Mouse (Mus musculus): Measurements from ENCODE around the gene Has1. TPM values are rescaled to one million over a fixed set of nuclear protein-coding genes. Genes with fewer than 3 reads are reported as not detected.

The Has1 gene
- polyA plus RNA-seq, 1 experiment from 2014 or later, result 2.0 TPM

DNA sequence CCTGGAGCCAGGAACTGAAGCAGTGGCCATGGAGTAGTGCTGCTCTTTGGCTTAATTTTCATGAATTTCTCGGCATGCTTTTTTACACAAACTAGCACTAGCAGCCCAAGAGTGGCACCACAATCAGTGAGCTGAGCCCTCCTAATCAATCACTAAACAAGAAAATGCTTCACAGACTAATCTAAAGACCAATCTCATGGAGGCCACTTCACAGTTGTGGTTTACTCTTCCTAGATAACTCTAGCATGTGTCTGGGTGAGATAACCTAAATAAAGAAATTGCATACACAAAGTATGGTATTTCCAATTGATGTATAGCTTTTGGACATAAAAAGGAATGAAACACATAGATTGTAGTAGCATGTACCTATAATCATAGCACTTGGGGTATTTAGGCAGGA lies 24.3 kb upstream of the Has1 start:
- Histone ChIP-seq H3K27me3 (ENCODE audit: control insufficient read depth, insufficient read depth, low read length) (no peaks in the 10 kb centered on the region), H3K9ac (ENCODE audit: low read length) (no peak overlapping the region), H3K9me3 (ENCODE audit: control insufficient read depth, low read length) (no peaks in the 10 kb centered on the region), H3K4me3 (ENCODE audit: low read depth, low read length) (no peak overlapping the region), H3K4me1 (ENCODE audit: control insufficient read depth, insufficient read depth, low read length) (no peaks in the 10 kb centered on the region), H3K36me3 (ENCODE audit: control insufficient read depth, insufficient read depth, low read length) (no peaks in the 10 kb centered on the region), H3K4me2 (ENCODE audit: low read depth, severe bottlenecking) (no peak overlapping the region), H3K27ac (replicated peaks; ENCODE audit: low read depth, low read length) (no peak overlapping the region)
- DNase-seq (ENCODE audit: low spot score), result no peak
- ATAC-seq (ENCODE audit: insufficient number of reproducible peaks, low FRiP score, low TSS enrichment, low read depth), result no peak
- WGBS, result 76% methylated on average over 1 of the region's 1 CpGs

- Histone ChIP-seq H3K9me3 (ENCODE audit: control insufficient read depth, low read length) (no peaks in the 10 kb centered on the region), H3K27ac (replicated peaks; ENCODE audit: low read depth, low read length) (no peak overlapping the region), H3K4me2 (ENCODE audit: low read depth, severe bottlenecking) (no peak overlapping the region), H3K9ac (ENCODE audit: low read length) (no peak overlapping the region), H3K27me3 (ENCODE audit: control insufficient read depth, insufficient read depth, low read length) (no peaks in the 10 kb centered on the region), H3K36me3 (ENCODE audit: control insufficient read depth, insufficient read depth, low read length) (no peaks in the 10 kb centered on the region), H3K4me1 (ENCODE audit: control insufficient read depth, insufficient read depth, low read length) (no peaks in the 10 kb centered on the region), H3K4me3 (ENCODE audit: low read depth, low read length) (no peak overlapping the region)
- 85% methylated on average over 2 of the region's 2 CpGs for WGBS
- ATAC-seq (ENCODE audit: insufficient number of reproducible peaks, low FRiP score, low TSS enrichment, low read depth) (no peak), DNase-seq (ENCODE audit: low spot score) (no peak)
Observed at GRCm38 (mm10) chr17:17871697-17872096, 16.7 kb upstream of the Has1 start.

DNA sequence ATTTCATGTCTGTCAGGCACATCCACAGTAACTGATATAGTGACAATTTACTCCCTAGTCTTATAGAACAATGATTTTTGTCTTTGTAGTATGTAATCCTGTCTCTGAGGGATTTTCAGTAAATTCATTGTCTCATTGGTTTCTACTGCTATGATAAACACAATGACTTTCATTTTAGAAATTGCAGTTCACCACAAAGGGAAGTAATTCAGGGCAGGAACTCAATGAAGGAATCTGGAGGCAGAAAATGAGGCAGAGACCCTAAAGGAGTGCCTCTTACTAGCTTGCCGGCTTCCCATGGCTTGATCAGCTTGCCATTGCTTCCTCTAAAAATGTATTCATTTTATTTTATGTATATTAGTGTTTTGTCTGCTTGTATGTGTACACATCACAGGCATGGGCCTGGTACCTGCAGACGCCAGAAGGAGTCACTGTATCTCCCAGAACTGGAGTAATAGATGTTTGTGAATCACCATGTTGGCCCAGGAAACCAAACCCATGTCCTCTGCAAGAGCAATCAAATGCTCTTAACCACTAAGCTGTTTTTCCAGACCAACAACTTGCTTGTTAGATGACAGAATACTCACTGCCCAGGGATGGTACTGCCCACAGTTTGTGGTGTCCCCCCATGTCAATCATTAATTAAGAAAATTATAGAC lies 16.0 kb upstream of the Has1 start:
- H3K4me3 ChIP-seq (ENCODE audit: low read depth, low read length), result no peak overlapping the region
- H3K36me3 ChIP-seq (ENCODE audit: control insufficient read depth, insufficient read depth, low read length), result no peaks in the 10 kb centered on the region
- 85% methylated on average over 2 of the region's 2 CpGs for WGBS
- no peaks in the 10 kb centered on the region for H3K9me3 ChIP-seq (ENCODE audit: control insufficient read depth, low read length)
- H3K27ac ChIP-seq (replicated peaks; ENCODE audit: low read depth, low read length), result no peak overlapping the region
- no peak overlapping the region for H3K9ac ChIP-seq (ENCODE audit: low read length)
- H3K4me1 ChIP-seq (ENCODE audit: control insufficient read depth, insufficient read depth, low read length), result no peaks in the 10 kb centered on the region
- no peak overlapping the region for H3K4me2 ChIP-seq (ENCODE audit: low read depth, severe bottlenecking)
- H3K27me3 ChIP-seq (ENCODE audit: control insufficient read depth, insufficient read depth, low read length), result no peaks in the 10 kb centered on the region
- ATAC-seq (ENCODE audit: insufficient number of reproducible peaks, low FRiP score, low TSS enrichment, low read depth), result no peak
- no peak for DNase-seq (ENCODE audit: low spot score)

DNA sequence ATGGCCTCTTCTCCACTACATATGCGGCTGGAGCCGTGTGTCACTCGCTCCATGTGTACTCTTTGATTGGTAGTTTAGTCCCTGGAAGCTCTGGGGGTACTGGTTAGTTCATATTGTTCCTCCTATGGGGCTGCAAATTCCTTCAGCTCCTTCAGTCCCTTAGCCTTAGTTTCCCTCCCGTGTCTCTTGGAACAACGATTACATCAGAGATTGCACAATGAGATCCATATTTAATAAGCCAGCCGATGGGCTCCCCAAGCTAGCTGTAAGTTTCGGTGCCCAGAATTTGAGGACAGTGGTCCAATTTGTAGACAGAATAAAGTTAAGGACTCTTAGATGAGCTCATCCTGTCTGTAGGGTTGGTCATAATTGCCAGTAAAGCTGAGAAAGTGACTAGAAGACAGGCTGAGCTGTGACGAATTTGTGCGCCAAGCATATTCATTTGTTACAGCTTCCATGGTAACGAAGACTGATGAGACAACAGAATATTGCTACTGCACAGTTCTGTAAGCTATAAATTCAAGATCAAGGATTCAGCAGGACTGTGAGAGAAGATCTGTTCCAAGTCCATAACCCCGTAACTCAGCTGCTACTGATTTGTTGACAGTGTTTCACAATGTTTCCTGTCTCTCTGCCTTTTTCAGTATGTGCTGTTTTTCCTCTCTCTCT lies 11.9 kb upstream of the Has1 start:
- H3K27me3 ChIP-seq (ENCODE audit: control insufficient read depth, insufficient read depth, low read length), result no peaks in the 10 kb centered on the region
- no peak overlapping the region for H3K4me3 ChIP-seq (ENCODE audit: low read depth, low read length)
- ATAC-seq (ENCODE audit: insufficient number of reproducible peaks, low FRiP score, low TSS enrichment, low read depth) (no peak), DNase-seq (ENCODE audit: low spot score) (no peak)
- H3K36me3 ChIP-seq (ENCODE audit: control insufficient read depth, insufficient read depth, low read length), result no peaks in the 10 kb centered on the region
- H3K4me1 ChIP-seq (ENCODE audit: control insufficient read depth, insufficient read depth, low read length), result no peaks in the 10 kb centered on the region
- no peak overlapping the region for H3K27ac ChIP-seq (replicated peaks; ENCODE audit: low read depth, low read length)
- H3K9ac ChIP-seq (ENCODE audit: low read length), result no peak overlapping the region
- H3K9me3 ChIP-seq (ENCODE audit: control insufficient read depth, low read length), result no peaks in the 10 kb centered on the region
- 89% methylated on average over 11 of the region's 11 CpGs for WGBS
- H3K4me2 ChIP-seq (ENCODE audit: low read depth, severe bottlenecking), result no peak overlapping the region

DNA sequence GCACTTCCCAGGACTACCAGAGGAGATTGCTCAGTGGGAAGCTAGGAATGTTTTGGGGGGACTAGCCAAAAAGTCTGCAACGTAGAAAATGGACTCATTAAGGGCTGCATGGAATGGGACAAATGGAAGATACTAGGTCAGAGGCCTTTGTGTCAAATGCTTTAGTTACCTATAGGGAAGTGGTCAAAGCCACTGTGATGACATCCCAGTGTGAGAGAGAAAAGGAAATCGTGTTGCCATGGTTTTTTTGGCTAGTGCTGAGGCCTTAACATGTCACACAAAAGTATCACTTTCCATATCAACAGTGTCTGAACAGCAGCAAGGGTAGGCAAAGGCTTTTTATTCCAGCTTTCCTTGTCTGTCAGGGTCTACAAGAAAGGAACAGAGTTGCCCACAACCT lies 10.2 kb upstream of the Has1 start:
- no peak overlapping the region for H3K9ac ChIP-seq (ENCODE audit: low read length)
- 66% methylated on average over 2 of the region's 2 CpGs for WGBS
- no peak for ATAC-seq (ENCODE audit: insufficient number of reproducible peaks, low FRiP score, low TSS enrichment, low read depth)
- H3K9me3 ChIP-seq (ENCODE audit: control insufficient read depth, low read length), result no peaks in the 10 kb centered on the region
- no peaks in the 10 kb centered on the region for H3K27me3 ChIP-seq (ENCODE audit: control insufficient read depth, insufficient read depth, low read length)
- no peaks in the 10 kb centered on the region for H3K4me1 ChIP-seq (ENCODE audit: control insufficient read depth, insufficient read depth, low read length)
- H3K4me2 ChIP-seq (ENCODE audit: low read depth, severe bottlenecking), result no peak overlapping the region
- H3K4me3 ChIP-seq (ENCODE audit: low read depth, low read length), result no peak overlapping the region
- no peak overlapping the region for H3K27ac ChIP-seq (replicated peaks; ENCODE audit: low read depth, low read length)
- no peak for DNase-seq (ENCODE audit: low spot score)
- H3K36me3 ChIP-seq (ENCODE audit: control insufficient read depth, insufficient read depth, low read length), result no peaks in the 10 kb centered on the region

DNA sequence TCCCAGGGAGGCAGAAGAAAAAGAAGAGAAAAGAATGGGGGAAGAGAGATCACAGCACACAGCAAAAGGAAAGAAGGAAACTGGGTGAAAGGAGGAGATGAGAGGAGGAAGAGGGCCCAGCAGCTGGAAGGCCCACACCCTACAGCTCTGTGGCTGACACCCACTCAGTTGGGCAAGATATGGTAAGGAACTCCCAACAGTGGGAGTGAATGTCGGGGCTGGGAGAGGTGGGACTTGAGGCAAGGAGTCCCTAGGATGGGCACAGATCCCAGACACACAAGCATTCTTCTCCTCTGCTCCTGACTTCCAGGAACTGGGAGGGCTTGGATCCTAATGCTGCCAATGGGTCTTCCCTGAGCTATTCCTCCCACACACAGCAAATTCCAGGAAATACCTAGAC lies 7.4 kb upstream of the Has1 start:
- 59% methylated on average over 1 of the region's 1 CpGs for WGBS
- no peaks in the 10 kb centered on the region for H3K36me3 ChIP-seq (ENCODE audit: control insufficient read depth, insufficient read depth, low read length)

GRCm38 (mm10) chr17:17860110-17860509 lies 5.1 kb upstream of the Has1 start:
- Histone ChIP-seq H3K4me1 (ENCODE audit: control insufficient read depth, insufficient read depth, low read length) (peaks cover 2% of the 10 kb centered on the region), H3K27me3 (ENCODE audit: control insufficient read depth, insufficient read depth, low read length) (no peaks in the 10 kb centered on the region), H3K4me3 (ENCODE audit: low read depth, low read length) (no peak overlapping the region), H3K4me2 (ENCODE audit: low read depth, severe bottlenecking) (no peak overlapping the region), H3K36me3 (ENCODE audit: control insufficient read depth, insufficient read depth, low read length) (no peaks in the 10 kb centered on the region), H3K9me3 (ENCODE audit: control insufficient read depth, low read length) (no peaks in the 10 kb centered on the region), H3K27ac (replicated peaks; ENCODE audit: low read depth, low read length) (no peak overlapping the region), H3K9ac (ENCODE audit: low read length) (no peak overlapping the region)
- DNase-seq (ENCODE audit: low spot score) (no peak), ATAC-seq (ENCODE audit: insufficient number of reproducible peaks, low FRiP score, low TSS enrichment, low read depth) (no peak)
- 81% methylated on average over 3 of the region's 3 CpGs for WGBS

More for the DNA sequence above, 7.4 kb upstream of the Has1 start:
- H3K4me3 ChIP-seq (ENCODE audit: low read depth, low read length), result no peak overlapping the region
- ATAC-seq (ENCODE audit: insufficient number of reproducible peaks, low FRiP score, low TSS enrichment, low read depth) (no peak), DNase-seq (ENCODE audit: low spot score) (no peak)
- H3K9me3 ChIP-seq (ENCODE audit: control insufficient read depth, low read length), result no peaks in the 10 kb centered on the region
- H3K4me1 ChIP-seq (ENCODE audit: control insufficient read depth, insufficient read depth, low read length), result no peaks in the 10 kb centered on the region
- no peak overlapping the region for H3K4me2 ChIP-seq (ENCODE audit: low read depth, severe bottlenecking)
- no peaks in the 10 kb centered on the region for H3K27me3 ChIP-seq (ENCODE audit: control insufficient read depth, insufficient read depth, low read length)
- no peak overlapping the region for H3K9ac ChIP-seq (ENCODE audit: low read length)
- no peak overlapping the region for H3K27ac ChIP-seq (replicated peaks; ENCODE audit: low read depth, low read length)

DNA sequence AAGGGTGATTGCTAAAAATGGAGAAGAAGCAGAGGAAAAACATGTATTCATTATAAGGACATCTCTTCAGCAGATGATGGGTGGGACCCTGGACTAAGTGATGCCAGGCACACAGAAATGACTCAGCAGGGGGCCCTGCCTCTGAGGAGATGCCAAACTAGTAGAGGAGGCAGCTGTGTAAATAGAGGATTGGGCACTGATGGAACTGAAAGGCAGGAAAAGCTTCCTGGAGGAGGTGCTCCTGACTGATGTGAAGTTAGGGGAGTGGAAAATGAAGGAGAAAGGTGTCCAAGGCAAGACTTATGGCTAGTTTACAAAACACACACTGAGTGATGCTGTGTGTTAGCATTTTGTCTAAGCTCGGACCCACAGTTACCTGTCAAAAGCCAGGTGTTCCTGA lies 2.4 kb upstream of the Has1 start:
- 100% methylated on average over 1 of the region's 1 CpGs for WGBS
- H3K4me3 ChIP-seq (ENCODE audit: low read depth, low read length), result no peak overlapping the region
- H3K9me3 ChIP-seq (ENCODE audit: control insufficient read depth, low read length), result no peaks in the 10 kb centered on the region
- peaks cover 4% of the 10 kb centered on the region for H3K4me1 ChIP-seq (ENCODE audit: control insufficient read depth, insufficient read depth, low read length)
- ATAC-seq (ENCODE audit: insufficient number of reproducible peaks, low FRiP score, low TSS enrichment, low read depth), result no peak
- no peak overlapping the region for H3K4me2 ChIP-seq (ENCODE audit: low read depth, severe bottlenecking)
- DNase-seq (ENCODE audit: low spot score), result no peak
- H3K9ac ChIP-seq (ENCODE audit: low read length), result no peak overlapping the region
- no peak overlapping the region for H3K27ac ChIP-seq (replicated peaks; ENCODE audit: low read depth, low read length)
- H3K36me3 ChIP-seq (ENCODE audit: control insufficient read depth, insufficient read depth, low read length), result no peaks in the 10 kb centered on the region
- no peaks in the 10 kb centered on the region for H3K27me3 ChIP-seq (ENCODE audit: control insufficient read depth, insufficient read depth, low read length)

GRCm38 (mm10) chr17:17856612-17857011 lies 1.6 kb upstream of the Has1 start:
- WGBS, result 53% methylated on average over 1 of the region's 1 CpGs
- Histone ChIP-seq H3K27me3 (ENCODE audit: control insufficient read depth, insufficient read depth, low read length) (no peaks in the 10 kb centered on the region), H3K9ac (ENCODE audit: low read length) (no peak overlapping the region), H3K36me3 (ENCODE audit: control insufficient read depth, insufficient read depth, low read length) (no peaks in the 10 kb centered on the region), H3K9me3 (ENCODE audit: control insufficient read depth, low read length) (no peaks in the 10 kb centered on the region), H3K4me1 (ENCODE audit: control insufficient read depth, insufficient read depth, low read length) (peaks cover 4% of the 10 kb centered on the region), H3K27ac (replicated peaks; ENCODE audit: low read depth, low read length) (no peak overlapping the region), H3K4me3 (ENCODE audit: low read depth, low read length) (no peak overlapping the region), H3K4me2 (ENCODE audit: low read depth, severe bottlenecking) (no peak overlapping the region)
- no peak for DNase-seq (ENCODE audit: low spot score)
- ATAC-seq (ENCODE audit: insufficient number of reproducible peaks, low FRiP score, low TSS enrichment, low read depth), result no peak

Measured in limb, embryonic 11.5 days (tissue).